Mouse (Mus musculus) lung, embryonic 14.5 days (tissue): ENCODE measurements around the gene Pqlc2. TPM values are rescaled to one million over a fixed set of nuclear protein-coding genes. Genes with fewer than 3 reads are reported as not detected.

Source experiments
- ATAC-seq: fragments of 200-750 bp; cut with Nextera tagmentation; 2 replicates; pipeline ENCODE4 v1.8.0; 2017; ENCODE audit warnings: mild to moderate bottlenecking, moderate TSS enrichment, moderate library complexity; ENCODE audit not compliant: insufficient read depth
- DNase-seq: peaks from one replicate; pipeline ENCODE4 v3.0.0-alpha.2; 2015
- H3K27ac ChIP-seq: fragments of 300-500 bp; sonication (generic); 2 replicates; pipeline ENCODE4 v1.5.1; 2014; ENCODE audit warnings: low read depth, mild to moderate bottlenecking, moderate library complexity
- H3K27me3 ChIP-seq: fragments of 300-500 bp; sonication (generic); 2 replicates; pipeline ENCODE4 v1.6.1; 2014; ENCODE audit warnings: low read length, control low read depth; ENCODE audit not compliant: insufficient read depth
- H3K36me3 ChIP-seq: fragments of 300-500 bp; sonication (generic); 2 replicates; pipeline ENCODE4 v1.6.1; 2014; ENCODE audit warnings: control low read depth; ENCODE audit not compliant: insufficient read depth
- H3K4me1 ChIP-seq: fragments of 300-500 bp; sonication (generic); 2 replicates; pipeline ENCODE4 v1.6.1; 2014; ENCODE audit warnings: antibody characterized with exemption, control low read depth; ENCODE audit not compliant: insufficient read depth
- H3K4me2 ChIP-seq: fragments of 300-500 bp; sonication (generic); 2 replicates; pipeline ENCODE4 v1.6.1; 2014; ENCODE audit warnings: mild to moderate bottlenecking
- H3K4me3 ChIP-seq: fragments of 300-500 bp; sonication (generic); 2 replicates; pipeline ENCODE4 v1.5.1; 2014; ENCODE audit warnings: low read depth, low read length
- H3K9ac ChIP-seq: fragments of 300-500 bp; sonication (generic); 2 replicates; pipeline ENCODE4 v1.6.1; 2014
- H3K9me3 ChIP-seq: fragments of 300-500 bp; sonication (generic); 2 replicates; pipeline ENCODE4 v1.6.1; 2016; ENCODE audit warnings: low read depth, low read length, control low read depth
- CTCF ChIP-seq: IDR thresholded peaks from 2 replicates; pipeline ENCODE4 v1.5.1; 2016; ENCODE audit warnings: antibody characterized with exemption, low read depth
- WGBS: fragments of 180-500 bp; shearing (Covaris S2); extraction: QIAGEN DNeasy Blood & Tissue Kit; methylation state at CpG from one replicate; pipeline ENCODE4 v1.1.7; 2014; 5-methylcytosine and 5-hydroxymethylcytosine counted together
- polyA plus RNA-seq: library from polyadenylated mRNA; unstranded; fragments of >200 nt; fragmentation: Nextera tagmentation; extraction: Ambion mirVana; gene quantifications from 2 replicates; pipeline ENCODE4 v1.2.1, GENCODE M21; 2014

Gene Pqlc2
- polyA plus RNA-seq, 1 experiment from 2014 or later, result 10.5 TPM

DNA sequence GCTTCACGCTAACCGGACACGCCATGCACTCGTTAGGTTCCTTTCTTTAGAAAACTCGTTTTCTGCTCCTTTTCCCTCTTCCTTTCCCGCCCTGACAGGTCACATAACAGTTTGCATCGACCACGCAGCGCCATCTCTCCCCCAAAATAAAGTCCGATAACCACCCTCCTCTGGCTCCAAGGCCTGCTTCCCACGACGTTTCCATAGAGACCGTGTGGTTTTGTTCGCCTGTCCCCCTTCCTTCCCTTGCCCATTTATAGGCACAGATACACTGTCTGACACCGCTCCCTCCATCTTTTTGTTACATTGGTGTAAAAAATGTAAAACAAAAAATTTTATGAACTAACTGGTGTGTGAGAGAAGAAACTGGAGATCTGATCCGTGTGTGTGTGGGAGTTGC is 19.4 kb downstream of the Pqlc2 start:
- H3K36me3 ChIP-seq, result peaks cover 59% of the 10 kb centered on the region
- H3K9ac ChIP-seq, result no peak overlapping the region
- no peaks in the 10 kb centered on the region for H3K9me3 ChIP-seq
- DNase-seq, result no peak
- H3K27ac ChIP-seq, result no peak overlapping the region
- H3K4me1 ChIP-seq, result no peaks in the 10 kb centered on the region
- TF ChIP-seq CTCF, result no peak
- no peak overlapping the region for H3K4me3 ChIP-seq
- no peaks in the 10 kb centered on the region for H3K27me3 ChIP-seq
- no peak for ATAC-seq
- 84% methylated on average over 16 of the region's 16 CpGs for WGBS
- no peak overlapping the region for H3K4me2 ChIP-seq

DNA sequence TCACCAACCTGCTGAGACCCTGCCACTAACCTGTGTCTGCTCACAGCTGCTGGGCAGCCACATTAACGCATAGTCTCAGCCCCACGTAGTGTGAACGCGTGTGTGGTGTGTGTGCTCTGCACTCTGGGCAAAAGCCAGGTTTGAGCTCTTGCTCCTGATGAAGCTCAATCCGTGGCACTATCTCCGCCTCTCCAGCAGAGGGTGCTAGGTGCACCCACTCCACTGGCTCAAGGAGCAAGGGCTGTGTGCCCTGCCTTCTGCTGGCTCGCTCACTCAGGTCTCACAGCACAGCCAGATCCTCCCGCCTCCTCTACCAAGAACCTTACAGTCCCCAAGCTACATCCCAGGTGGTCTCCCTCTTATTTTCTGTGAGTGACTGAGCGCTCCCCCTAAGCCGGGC is 21.5 kb downstream of the Pqlc2 start:
- H3K4me2 ChIP-seq, result no peak overlapping the region
- H3K27ac ChIP-seq, result no peak overlapping the region
- no peaks in the 10 kb centered on the region for H3K9me3 ChIP-seq
- DNase-seq (peak; percentile 70), ATAC-seq (no peak; the same call in 1 of the 2 replicates)
- H3K4me1 ChIP-seq, result no peaks in the 10 kb centered on the region
- 68% methylated on average over 10 of the region's 10 CpGs for WGBS
- H3K27me3 ChIP-seq, result no peaks in the 10 kb centered on the region
- no peak overlapping the region for H3K4me3 ChIP-seq
- H3K9ac ChIP-seq, result no peak overlapping the region
- peaks cover 77% of the 10 kb centered on the region for H3K36me3 ChIP-seq
- peak; percentile 83 for TF ChIP-seq CTCF

DNA sequence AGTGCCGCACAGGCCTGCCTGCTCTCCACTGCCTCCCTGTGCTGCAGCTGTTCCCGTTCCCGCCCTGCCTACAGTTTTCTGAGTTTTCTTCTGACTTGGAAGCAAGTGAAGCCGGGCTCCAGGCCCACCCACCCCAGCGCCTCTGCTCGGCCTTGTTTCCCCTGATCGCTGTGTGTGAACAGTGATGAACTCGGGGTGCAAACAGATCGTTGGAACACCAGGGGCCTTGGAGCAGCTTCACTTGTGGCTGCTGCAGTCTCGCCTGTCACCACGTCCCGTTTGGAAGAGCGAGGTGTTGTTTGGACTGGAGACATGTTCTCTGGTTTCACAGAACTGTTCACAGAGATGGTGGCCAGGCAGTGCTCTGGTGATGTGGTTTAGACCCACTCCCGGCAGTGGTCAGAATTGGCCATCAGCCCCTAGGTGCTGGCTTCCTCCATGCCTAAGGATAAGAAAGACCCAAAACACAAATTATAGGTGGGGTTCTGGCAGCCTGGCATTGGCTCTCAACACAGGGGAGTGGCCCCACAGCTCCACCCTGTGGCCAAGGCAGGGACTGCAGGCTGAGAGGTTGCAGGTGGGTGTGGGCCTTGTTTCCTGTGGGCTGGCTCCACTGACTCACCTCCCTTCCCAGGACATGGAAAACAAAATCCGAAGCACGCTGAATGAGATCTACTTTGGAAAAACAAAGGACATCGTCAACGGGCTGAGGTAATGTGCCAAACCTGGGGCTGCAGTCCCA is 23.2 kb downstream of the Pqlc2 start:
- Histone ChIP-seq H3K27me3 (no peaks in the 10 kb centered on the region), H3K4me2 (no peak overlapping the region), H3K9me3 (no peaks in the 10 kb centered on the region), H3K4me1 (peaks cover 6% of the 10 kb centered on the region; the same call in 1 of the 2 replicates), H3K27ac (no peak overlapping the region), H3K9ac (no peak overlapping the region), H3K36me3 (peaks cover 92% of the 10 kb centered on the region), H3K4me3 (no peak overlapping the region)
- WGBS, result 64% methylated on average over 18 of the region's 18 CpGs
- peak; percentile 75 for DNase-seq
- no peak for ATAC-seq
- TF ChIP-seq CTCF, result peak; percentile 98

DNA sequence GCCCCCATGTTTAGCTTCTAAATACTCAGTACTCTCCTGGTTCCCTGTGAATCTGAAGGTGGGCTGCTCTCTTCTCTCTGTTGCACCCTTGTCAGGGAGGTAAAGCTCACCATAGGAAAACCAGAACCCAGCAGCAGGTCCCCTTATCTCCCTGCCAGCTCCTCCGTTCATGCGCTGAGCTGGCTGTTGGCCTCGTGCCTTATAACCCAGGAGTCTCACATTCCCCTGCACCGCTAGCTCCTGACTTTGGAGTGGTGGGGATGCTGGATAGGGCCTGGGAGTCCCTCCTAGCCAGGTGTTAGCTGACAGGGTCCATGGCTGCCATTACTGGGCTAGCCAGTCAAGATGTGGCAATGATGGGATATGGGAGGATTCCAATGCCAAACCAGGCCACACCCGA is 24.3 kb downstream of the Pqlc2 start:
- ATAC-seq (no peak), DNase-seq (no peak)
- Histone ChIP-seq H3K36me3 (peaks cover 95% of the 10 kb centered on the region), H3K27me3 (no peaks in the 10 kb centered on the region), H3K27ac (no peak overlapping the region), H3K4me2 (no peak overlapping the region), H3K9me3 (no peaks in the 10 kb centered on the region), H3K9ac (no peak overlapping the region), H3K4me3 (no peak overlapping the region), H3K4me1 (peaks cover 6% of the 10 kb centered on the region; the same call in 1 of the 2 replicates)
- TF ChIP-seq CTCF, result no peak
- WGBS, result 65% methylated on average over 5 of the region's 5 CpGs

DNA sequence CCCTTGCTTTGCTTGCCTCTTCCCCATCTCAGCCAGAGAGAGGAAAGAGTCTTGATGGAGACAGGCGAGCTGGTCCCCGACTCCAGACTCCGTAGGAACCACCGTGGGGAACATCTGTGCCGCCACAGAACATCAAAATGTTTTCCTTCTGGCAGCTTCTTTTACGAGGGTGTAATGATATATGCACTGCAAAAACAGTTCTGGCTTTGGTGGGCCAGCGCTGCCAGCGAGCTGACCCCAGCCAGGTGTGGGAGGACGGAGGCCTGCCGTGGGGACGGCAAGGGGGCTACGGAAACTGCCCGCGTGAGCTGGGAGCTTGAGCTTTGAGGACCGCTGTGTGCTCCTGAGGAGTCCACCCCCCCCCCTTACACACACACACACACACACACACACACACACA is 25.6 kb downstream of the Pqlc2 start:
- H3K27me3 ChIP-seq, result no peaks in the 10 kb centered on the region
- peaks cover 95% of the 10 kb centered on the region for H3K36me3 ChIP-seq
- no peak overlapping the region for H3K4me2 ChIP-seq
- no peak overlapping the region for H3K4me3 ChIP-seq
- ATAC-seq (no peak), DNase-seq (no peak)
- H3K4me1 ChIP-seq, result peaks cover 6% of the 10 kb centered on the region; the same call in 1 of the 2 replicates
- no peaks in the 10 kb centered on the region for H3K9me3 ChIP-seq
- WGBS, result 59% methylated on average over 15 of the region's 15 CpGs
- no peak for TF ChIP-seq CTCF
- H3K27ac ChIP-seq, result no peak overlapping the region
- no peak overlapping the region for H3K9ac ChIP-seq

DNA sequence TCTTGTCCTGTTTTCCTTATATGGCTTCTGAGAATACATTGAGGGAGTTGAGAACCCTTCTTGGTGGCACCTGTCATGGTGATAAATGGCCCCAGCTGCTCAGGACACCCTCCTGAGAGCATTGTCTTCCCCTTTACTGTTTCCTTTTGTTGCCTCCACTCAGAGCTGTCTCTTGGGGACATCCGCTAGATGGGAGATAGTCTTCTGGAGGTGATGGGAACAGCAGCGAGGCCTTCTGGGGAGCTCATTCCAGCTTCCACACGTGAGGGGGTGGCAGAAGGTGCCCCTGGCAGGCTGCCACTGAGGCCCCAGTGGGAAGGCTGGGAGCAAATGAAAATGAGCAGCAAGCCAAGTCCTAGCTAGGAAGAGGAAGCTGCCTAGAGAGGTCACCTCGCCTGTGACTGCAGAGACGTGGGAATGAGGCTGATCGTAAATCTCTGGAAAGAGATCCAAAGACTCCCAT is 27.5 kb downstream of the Pqlc2 start:
- no peak overlapping the region for H3K4me2 ChIP-seq
- H3K27me3 ChIP-seq, result no peaks in the 10 kb centered on the region
- ATAC-seq (no peak), DNase-seq (peak; percentile 45)
- no peaks in the 10 kb centered on the region for H3K9me3 ChIP-seq
- H3K9ac ChIP-seq, result no peak overlapping the region
- TF ChIP-seq CTCF, result no peak
- H3K27ac ChIP-seq, result no peak overlapping the region
- peaks cover 6% of the 10 kb centered on the region; the same call in 1 of the 2 replicates for H3K4me1 ChIP-seq
- peaks cover 78% of the 10 kb centered on the region for H3K36me3 ChIP-seq
- H3K4me3 ChIP-seq, result no peak overlapping the region
- 40% methylated on average over 6 of the region's 6 CpGs for WGBS

DNA sequence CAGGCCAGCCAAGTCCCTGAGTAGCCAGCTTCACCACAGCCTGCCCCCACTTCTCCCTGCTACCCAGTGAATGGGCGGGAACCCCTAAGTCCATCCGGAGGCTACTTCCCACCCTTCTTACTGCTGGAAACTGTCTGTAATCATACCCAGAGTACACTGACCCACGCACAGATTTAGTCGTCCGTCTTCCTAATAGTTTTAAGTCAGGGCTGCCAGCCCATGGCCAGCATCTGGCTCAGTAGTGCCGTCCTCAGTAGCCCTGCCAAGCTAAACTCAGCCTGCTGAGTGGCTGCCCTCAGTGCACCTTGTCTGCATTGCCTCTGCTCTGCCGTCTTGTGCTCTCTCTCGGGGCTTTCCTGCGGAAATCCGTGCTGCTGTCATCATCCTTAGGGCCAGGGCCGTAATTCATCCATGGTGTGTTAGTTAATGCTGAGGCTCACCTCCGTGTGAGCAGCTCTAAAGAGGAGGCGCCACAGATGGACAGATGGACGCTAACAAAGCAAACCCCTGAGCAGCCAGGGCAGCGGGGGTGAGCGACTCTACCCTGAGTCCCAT is 28.6 kb downstream of the Pqlc2 start:
- ATAC-seq, result no peak
- TF ChIP-seq CTCF, result no peak
- H3K36me3 ChIP-seq, result peaks cover 67% of the 10 kb centered on the region
- H3K4me1 ChIP-seq, result peaks cover 6% of the 10 kb centered on the region; the same call in 1 of the 2 replicates
- H3K27ac ChIP-seq, result no peak overlapping the region
- H3K4me2 ChIP-seq, result no peak overlapping the region
- no peak for DNase-seq
- WGBS, result 81% methylated on average over 16 of the region's 16 CpGs
- H3K9ac ChIP-seq, result no peak overlapping the region
- H3K4me3 ChIP-seq, result no peak overlapping the region
- no peaks in the 10 kb centered on the region for H3K27me3 ChIP-seq
- no peaks in the 10 kb centered on the region for H3K9me3 ChIP-seq
